Mouse (Mus musculus) lung, adult 2 months (tissue): Measurements from ENCODE around the gene Glrx5.

Experiments used
- CTCF ChIP-seq: fragments of 200-500 bp; IDR thresholded peaks from 2 replicates; pipeline ENCODE4 v1.5.1; 2011; ENCODE audit warnings: mild to moderate bottlenecking, low read length, control low read depth; ENCODE audit not compliant: insufficient read depth
- POLR2A ChIP-seq: fragments of 200-500 bp; IDR thresholded peaks from 2 replicates; pipeline ENCODE4 v1.6.1; 2011; ENCODE audit warnings: low read depth, mild to moderate bottlenecking, control low read depth, low read length, borderline replicate concordance; ENCODE audit errors: extremely low read depth

DNA sequence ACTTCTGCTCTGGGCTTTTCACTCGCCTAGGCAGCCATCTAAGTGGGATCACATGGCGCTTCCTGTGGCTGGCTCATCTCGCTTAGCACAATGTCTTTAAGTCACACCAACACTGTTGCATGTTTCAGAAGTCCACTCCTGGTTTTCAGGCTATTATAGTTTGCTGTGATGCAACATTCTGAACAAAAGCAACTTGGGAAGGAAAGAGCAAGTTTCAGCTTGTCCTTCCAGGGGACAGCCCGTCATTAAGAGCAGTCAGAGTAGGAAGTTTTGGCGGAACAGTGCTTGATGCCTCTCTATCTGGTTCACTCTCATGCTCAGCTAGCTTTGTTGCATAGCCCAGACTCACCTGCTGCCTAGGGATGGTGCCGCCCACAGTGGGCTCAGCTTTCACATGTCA lies 59.1 kb downstream of the Glrx5 start:
- TF ChIP-seq CTCF (no peak), POLR2A (no peak)
